Mouse (Mus musculus) kidney, embryonic 16.5 days (tissue): ENCODE data around the gene Rpl22. TPM values are rescaled to one million over a fixed set of nuclear protein-coding genes. Genes with fewer than 3 reads are reported as not detected.

ENCODE experiments used
- ATAC-seq: fragments of 200-750 bp; cut with Nextera tagmentation; 2 replicates; pipeline ENCODE4 v1.8.0; 2017; ENCODE audit warnings: moderate TSS enrichment; ENCODE audit not compliant: low FRiP score, low TSS enrichment
- H3K27ac ChIP-seq: fragments of 300-500 bp; sonication (generic); 2 replicates; pipeline ENCODE4 v1.5.1; 2014; ENCODE audit warnings: low read length
- H3K27me3 ChIP-seq: fragments of 300-500 bp; sonication (generic); 2 replicates; pipeline ENCODE4 v1.6.1; 2014; ENCODE audit warnings: low read length, control low read depth, mixed read lengths; ENCODE audit not compliant: insufficient read depth
- H3K36me3 ChIP-seq: fragments of 300-500 bp; sonication (generic); 2 replicates; pipeline ENCODE4 v1.6.1; 2014; ENCODE audit warnings: low read length, control low read depth, mixed read lengths; ENCODE audit not compliant: insufficient read depth
- H3K4me1 ChIP-seq: fragments of 300-500 bp; sonication (generic); 2 replicates; pipeline ENCODE4 v1.6.1; 2014; ENCODE audit warnings: low read length, control low read depth, mixed read lengths; ENCODE audit not compliant: insufficient read depth
- H3K4me2 ChIP-seq: fragments of 300-500 bp; sonication (generic); replicated peaks from 2 replicates; pipeline ENCODE4 v1.6.1; 2014; ENCODE audit warnings: low read depth, low read length
- H3K4me3 ChIP-seq: fragments of 300-500 bp; sonication (generic); 2 replicates; pipeline ENCODE4 v1.5.1; 2014; ENCODE audit warnings: mild to moderate bottlenecking, low read length
- H3K9ac ChIP-seq: fragments of 300-500 bp; sonication (generic); replicated peaks from 2 replicates; pipeline ENCODE4 v1.6.1; 2014; ENCODE audit warnings: low read length
- H3K9me3 ChIP-seq: fragments of 300-500 bp; sonication (generic); 2 replicates; pipeline ENCODE4 v1.6.1; 2016; ENCODE audit warnings: low read length, control low read depth
- WGBS: fragments of 180-500 bp; shearing (Covaris S2); extraction: QIAGEN DNeasy Blood & Tissue Kit; methylation state at CpG from one replicate; pipeline ENCODE4 v1.1.7; 2014; 5-methylcytosine and 5-hydroxymethylcytosine counted together
- polyA plus RNA-seq: library from polyadenylated mRNA; unstranded; fragments of >200 nt; fragmentation: Nextera tagmentation; extraction: Ambion mirVana; gene quantifications from 2 replicates; pipeline ENCODE4 v1.2.1, GENCODE M21; 2015

Rpl22 gene
- polyA plus RNA-seq, 1 experiment from 2014 or later, result 295 TPM

DNA sequence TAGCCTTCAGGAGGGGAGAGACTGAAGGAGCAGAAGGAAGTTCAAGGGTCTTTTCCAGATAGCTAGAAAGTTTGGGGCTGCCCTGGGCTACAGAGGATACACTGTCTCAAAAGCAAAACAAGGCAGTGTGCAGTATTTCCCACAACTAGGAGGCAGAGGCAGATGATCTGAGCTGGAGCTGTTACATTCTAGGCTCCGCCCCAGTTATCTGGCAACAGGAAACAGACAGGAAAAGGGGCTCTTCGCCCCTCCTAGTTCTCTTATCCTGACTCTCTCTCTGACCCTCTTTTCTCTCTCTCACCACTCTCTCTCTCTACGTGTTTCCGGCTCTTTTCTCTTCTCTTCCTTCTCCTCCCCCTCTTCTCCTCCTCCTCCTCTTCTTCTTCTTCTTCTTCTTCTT lies 29.6 kb upstream of the Rpl22 start:
- no peak for ATAC-seq
- WGBS, result 23% methylated on average over 4 of the region's 4 CpGs
- Histone ChIP-seq H3K4me2 (no peak overlapping the region; the same call in 1 of the 2 replicates), H3K9ac (peak overlapping the region; percentile 55), H3K27me3 (peaks cover 29% of the 10 kb centered on the region), H3K36me3 (peaks cover 14% of the 10 kb centered on the region), H3K4me1 (peaks cover 27% of the 10 kb centered on the region), H3K27ac (peak overlapping the region; percentile 75), H3K4me3 (no peak overlapping the region), H3K9me3 (no peaks in the 10 kb centered on the region)

- Histone ChIP-seq H3K4me1 (peaks cover 27% of the 10 kb centered on the region), H3K27ac (peak overlapping the region; percentile 86), H3K4me3 (peak overlapping the region; percentile 76)
Measured at GRCm38 (mm10) chr4:152296371-152296770, 29.2 kb upstream of the Rpl22 start.

DNA sequence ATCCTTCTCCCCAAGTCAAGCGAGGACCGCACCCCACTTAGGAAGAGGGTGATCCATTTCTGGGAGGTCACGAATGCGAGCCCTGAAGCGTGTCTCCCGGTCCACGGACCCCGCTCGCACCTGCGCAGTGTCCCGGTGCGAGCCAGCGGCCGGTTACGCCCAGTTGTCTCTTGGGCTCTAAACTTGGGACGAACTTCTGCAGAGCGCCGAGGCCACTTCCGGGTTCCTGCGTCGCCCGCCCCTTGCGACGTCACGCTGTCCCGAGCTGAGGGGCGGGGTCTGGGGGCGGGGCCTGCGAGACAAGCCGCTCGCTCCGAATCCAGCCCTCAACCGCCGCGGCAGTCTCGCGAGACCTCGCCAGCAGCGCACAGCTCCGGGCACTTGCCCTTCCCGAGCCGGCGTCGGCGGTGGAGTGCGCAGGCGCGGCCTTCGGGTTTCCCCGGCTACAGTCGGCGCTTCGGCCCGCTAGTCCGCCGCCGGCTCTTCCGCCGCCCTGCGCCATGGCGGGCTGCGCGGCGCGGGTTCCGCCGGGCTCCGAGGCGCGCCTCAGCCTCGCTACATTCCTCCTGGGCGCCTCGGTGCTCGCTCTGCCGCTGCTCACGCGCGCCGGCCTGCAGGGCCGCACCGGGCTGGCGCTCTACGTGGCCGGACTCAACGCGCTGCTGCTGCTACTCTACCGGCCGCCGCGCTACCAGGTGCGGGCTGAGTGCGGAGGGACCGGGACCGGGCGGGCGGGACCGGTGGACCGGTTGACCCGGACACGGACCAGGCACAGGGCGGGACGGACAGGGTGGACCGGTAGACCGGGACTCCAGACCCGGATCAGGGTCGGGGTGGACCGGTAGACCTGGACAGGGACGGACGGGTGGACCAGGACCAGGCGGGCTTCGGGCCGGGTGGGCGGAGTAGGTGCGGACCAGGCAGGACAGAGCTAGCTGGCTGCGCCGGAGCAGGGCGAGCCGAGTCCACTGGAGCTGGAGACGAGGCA lies 28.4 kb upstream of the Rpl22 start, which contains the start of gene Icmt:
Gene Icmt (plus strand): TSS at position 354 of the 988 bp plus-strand sequence.
- WGBS, result under 1% methylated on average over 117 of the region's 119 CpGs

More at GRCm38 (mm10) chr4:152296371-152296770, 29.2 kb upstream of the Rpl22 start:
- H3K9me3 ChIP-seq, result no peaks in the 10 kb centered on the region
- peak overlapping the region; percentile 72 for H3K9ac ChIP-seq
- peaks cover 24% of the 10 kb centered on the region for H3K27me3 ChIP-seq
- H3K4me2 ChIP-seq, result peak overlapping the region; percentile 79
- peaks cover 14% of the 10 kb centered on the region for H3K36me3 ChIP-seq
- 6% methylated on average over 8 of the region's 8 CpGs for WGBS
- no peak; the same call in 1 of the 2 replicates for ATAC-seq

DNA sequence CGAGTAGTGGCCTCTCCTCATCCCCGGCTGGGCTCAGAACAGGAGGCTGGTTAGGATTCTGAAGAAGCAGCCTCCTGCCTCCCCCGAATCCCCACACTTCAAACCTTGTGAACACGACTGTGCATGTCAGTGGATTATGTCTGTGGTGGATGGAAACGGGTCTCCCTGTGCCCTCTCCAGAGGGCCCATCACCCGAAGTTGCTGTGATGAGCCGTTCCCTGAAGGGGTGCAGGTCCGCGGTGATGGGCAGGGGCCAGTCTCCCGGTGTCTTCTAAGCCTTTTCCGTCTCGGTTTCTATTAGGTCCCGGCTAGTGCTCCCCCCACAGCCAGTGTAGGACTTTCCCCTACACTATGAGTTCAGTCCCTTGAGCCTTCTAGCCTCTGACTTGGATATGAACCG lies 26.7 kb upstream of the Rpl22 start:
- ATAC-seq, result no peak
- peaks cover 27% of the 10 kb centered on the region for H3K36me3 ChIP-seq
- no peaks in the 10 kb centered on the region for H3K9me3 ChIP-seq
- no peak overlapping the region; the same call in 1 of the 2 replicates for H3K9ac ChIP-seq
- H3K4me1 ChIP-seq, result peaks cover 36% of the 10 kb centered on the region
- WGBS, result 81% methylated on average over 14 of the region's 14 CpGs
- no peak overlapping the region for H3K4me3 ChIP-seq
- no peak overlapping the region for H3K27ac ChIP-seq
- H3K4me2 ChIP-seq, result no peak overlapping the region
- H3K27me3 ChIP-seq, result no peaks in the 10 kb centered on the region; the same call in 1 of the 2 replicates

More for the DNA sequence above, 28.4 kb upstream of the Rpl22 start, which contains the start of gene Icmt:
- peaks cover 31% of the 10 kb centered on the region for H3K4me1 ChIP-seq
- peaks cover 14% of the 10 kb centered on the region for H3K36me3 ChIP-seq
- peak within 1 kb of the TSS; percentile 91 for H3K9ac ChIP-seq
- H3K27me3 ChIP-seq, result peaks cover 16% of the 10 kb centered on the region
- ATAC-seq, result peak; percentile 95
- H3K4me2 ChIP-seq, result peak within 1 kb of the TSS; percentile 79
- H3K4me3 ChIP-seq, result peak within 1 kb of the TSS; percentile 76
- H3K27ac ChIP-seq, result peak within 1 kb of the TSS; percentile 86
- H3K9me3 ChIP-seq, result no peaks in the 10 kb centered on the region

DNA sequence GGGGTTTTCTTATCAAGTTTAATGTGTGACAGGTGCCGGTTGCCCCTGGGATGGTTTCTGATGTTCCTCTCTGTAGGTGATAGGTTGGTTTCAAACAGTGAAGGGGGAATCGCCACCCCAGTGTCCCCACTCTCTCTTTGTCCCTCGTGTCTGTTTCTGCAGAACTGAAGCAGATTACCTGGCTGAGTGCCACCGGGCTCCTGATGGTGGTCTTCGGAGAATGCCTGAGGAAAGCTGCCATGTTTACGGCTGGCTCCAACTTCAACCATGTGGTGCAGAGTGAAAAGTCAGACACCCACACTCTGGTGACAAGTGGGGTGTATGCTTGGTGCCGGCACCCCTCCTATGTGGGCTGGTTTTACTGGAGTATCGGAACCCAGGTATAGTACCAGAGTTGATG lies 25.2 kb upstream of the Rpl22 start:
- Histone ChIP-seq H3K9me3 (no peaks in the 10 kb centered on the region), H3K4me2 (no peak overlapping the region), H3K27me3 (no peaks in the 10 kb centered on the region), H3K4me3 (no peak overlapping the region), H3K27ac (no peak overlapping the region), H3K4me1 (peaks cover 34% of the 10 kb centered on the region), H3K36me3 (peaks cover 32% of the 10 kb centered on the region), H3K9ac (no peak overlapping the region)
- no peak for ATAC-seq
- 96% methylated on average over 8 of the region's 8 CpGs for WGBS

DNA sequence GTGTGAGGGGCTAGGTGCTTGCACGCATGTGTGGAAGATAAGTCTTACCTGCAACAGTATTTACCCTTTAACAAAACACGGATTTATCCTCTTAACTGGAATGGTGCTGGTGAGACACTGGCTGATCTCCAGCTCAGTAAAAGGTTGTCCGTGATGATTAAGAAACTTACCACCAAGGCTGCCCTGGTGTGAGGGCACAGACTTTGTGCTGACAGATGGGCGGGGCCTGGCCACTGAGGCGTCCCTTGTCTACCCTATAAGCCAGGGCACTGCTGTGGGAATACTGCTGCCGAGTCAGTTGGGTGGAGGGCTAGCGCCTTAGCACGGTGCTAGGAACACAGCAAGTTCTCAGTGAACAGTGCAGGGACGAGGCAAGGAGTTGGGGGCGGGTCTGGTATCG lies 23.5 kb upstream of the Rpl22 start:
- H3K27me3 ChIP-seq, result no peaks in the 10 kb centered on the region
- H3K4me3 ChIP-seq, result no peak overlapping the region
- peaks cover 28% of the 10 kb centered on the region for H3K4me1 ChIP-seq
- no peak for ATAC-seq
- no peaks in the 10 kb centered on the region for H3K9me3 ChIP-seq
- H3K4me2 ChIP-seq, result no peak overlapping the region
- no peak overlapping the region for H3K27ac ChIP-seq
- peaks cover 32% of the 10 kb centered on the region for H3K36me3 ChIP-seq
- WGBS, result 72% methylated on average over 11 of the region's 11 CpGs
- H3K9ac ChIP-seq, result no peak overlapping the region

GRCm38 (mm10) chr4:152303172-152303571 lies 22.4 kb upstream of the Rpl22 start:
- Histone ChIP-seq H3K4me3 (no peak overlapping the region), H3K27me3 (no peaks in the 10 kb centered on the region), H3K9me3 (no peaks in the 10 kb centered on the region), H3K27ac (0 out of 2 replicates have a peak overlapping the region, but pooled peaks have one; percentile 1), H3K4me1 (peaks cover 25% of the 10 kb centered on the region), H3K4me2 (no peak overlapping the region), H3K36me3 (peaks cover 32% of the 10 kb centered on the region), H3K9ac (no peak overlapping the region)
- ATAC-seq, result peak; percentile 67
- 76% methylated on average over 10 of the region's 10 CpGs for WGBS

DNA sequence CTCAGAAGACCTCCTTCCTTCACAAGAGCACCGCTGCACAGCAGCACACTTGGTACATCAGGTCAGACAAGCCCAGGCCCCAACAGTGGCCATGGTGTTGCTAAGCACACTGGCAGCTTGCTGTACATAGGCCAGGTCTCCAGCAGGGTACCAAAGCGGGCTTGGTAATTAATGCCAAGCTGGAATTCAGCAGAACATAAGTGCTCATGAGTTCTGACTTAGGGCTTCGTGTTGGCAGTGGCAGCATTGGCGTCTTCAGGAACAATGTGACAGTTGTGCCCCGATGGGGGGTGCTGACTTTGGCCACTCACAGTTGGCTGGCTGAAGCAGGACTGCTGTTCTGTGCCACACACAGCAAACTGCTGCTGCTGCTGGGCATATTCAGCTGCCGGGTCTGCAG lies 20.9 kb upstream of the Rpl22 start:
- Histone ChIP-seq H3K27ac (no peak overlapping the region), H3K4me1 (peaks cover 14% of the 10 kb centered on the region), H3K4me3 (no peak overlapping the region), H3K9ac (no peak overlapping the region), H3K9me3 (no peaks in the 10 kb centered on the region), H3K4me2 (no peak overlapping the region), H3K27me3 (no peaks in the 10 kb centered on the region), H3K36me3 (peaks cover 29% of the 10 kb centered on the region)
- WGBS, result 92% methylated on average over 6 of the region's 6 CpGs
- no peak for ATAC-seq

DNA sequence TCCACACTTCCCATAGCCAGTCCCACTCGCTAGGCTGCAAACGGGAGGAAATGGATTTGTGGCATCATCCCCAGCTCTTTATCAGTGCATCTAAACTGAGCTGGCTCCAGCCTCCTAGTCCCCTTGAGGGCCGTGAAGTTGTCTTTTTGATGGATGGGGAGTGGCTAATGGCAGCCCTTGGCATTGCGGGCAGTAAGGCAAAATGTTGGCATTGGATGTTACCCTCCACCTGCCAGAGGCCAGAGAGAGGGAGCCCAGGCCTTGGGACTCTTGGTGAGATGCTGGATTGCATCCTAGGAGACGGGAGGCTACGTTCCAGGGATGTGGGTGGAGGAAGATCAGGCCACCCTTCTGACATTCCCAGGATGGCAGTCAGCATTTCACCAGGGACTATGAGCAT lies 19.6 kb upstream of the Rpl22 start:
- Histone ChIP-seq H3K27ac (no peak overlapping the region), H3K36me3 (peaks cover 18% of the 10 kb centered on the region), H3K4me3 (no peak overlapping the region), H3K9me3 (no peaks in the 10 kb centered on the region), H3K9ac (no peak overlapping the region), H3K4me1 (peaks cover 9% of the 10 kb centered on the region; the same call in 1 of the 2 replicates), H3K27me3 (peaks cover 6% of the 10 kb centered on the region; the same call in 1 of the 2 replicates), H3K4me2 (no peak overlapping the region)
- WGBS, result 66% methylated on average over 6 of the region's 6 CpGs
- ATAC-seq, result no peak

- WGBS, result 82% methylated on average over 9 of the region's 9 CpGs
- ATAC-seq, result no peak
- Histone ChIP-seq H3K4me2 (no peak overlapping the region), H3K4me1 (peaks cover 11% of the 10 kb centered on the region), H3K9me3 (no peaks in the 10 kb centered on the region), H3K27ac (no peak overlapping the region), H3K9ac (no peak overlapping the region), H3K27me3 (peaks cover 21% of the 10 kb centered on the region), H3K4me3 (no peak overlapping the region), H3K36me3 (peaks cover 16% of the 10 kb centered on the region)
Measured at GRCm38 (mm10) chr4:152307542-152307941, 18.0 kb upstream of the Rpl22 start.
